Mouse (Mus musculus): ENCODE results near the gene Afmid.
"Not testable (repeated sequence)": the region's sequence is repeated elsewhere in the genome, so short reads cannot be mapped to it uniquely, and the experiment has no call there.

Afmid gene

GRCm38 (mm10) chr11:117825333-117826101 lies at the start of gene Afmid, which contains the start of gene Tk1:
Gene Afmid (plus strand): TSS chr11:117825924.
Gene Tk1 (minus strand): TSS chr11:117826092.
- DNase-seq, result peak; percentile 98

DNA sequence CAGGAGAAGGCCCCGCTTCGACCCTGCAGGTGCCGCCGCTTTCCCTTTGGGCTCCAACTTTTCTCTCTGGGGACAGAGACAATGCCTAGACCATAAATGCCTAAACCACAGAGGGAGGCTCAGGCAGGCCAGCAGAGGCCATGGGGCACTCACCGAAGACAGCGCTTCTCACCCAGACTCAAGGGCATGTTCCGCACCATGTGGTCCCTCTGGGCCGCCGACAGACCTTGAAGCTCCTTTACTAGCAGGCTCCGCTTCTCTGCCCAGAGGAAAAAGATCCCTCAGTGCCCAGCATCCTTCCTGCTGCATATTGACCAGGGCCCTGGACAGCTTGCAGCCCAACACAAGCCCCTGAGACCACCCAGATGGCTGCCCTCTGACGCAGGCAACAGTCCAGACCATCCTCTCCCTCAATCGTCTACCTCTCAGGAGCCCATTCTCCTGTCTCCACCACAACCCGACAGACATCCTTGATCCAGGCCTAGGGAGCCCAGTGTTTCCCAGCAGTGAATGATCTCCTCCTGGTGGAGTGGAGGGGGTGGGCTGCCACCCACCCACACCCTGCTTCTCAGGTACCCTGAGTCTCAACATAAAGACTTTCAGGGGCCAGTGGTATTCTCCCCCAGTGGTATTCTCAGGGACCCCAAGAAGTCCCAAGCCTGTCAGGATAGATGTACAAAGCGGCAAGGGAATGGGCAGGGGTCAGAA lies 49.5 kb upstream of the Afmid start:
- DNase-seq, result peak; percentile 91

- DNase-seq, result no peak
These were observed 48.6 kb upstream of the Afmid start for GRCm38 (mm10) chr11:117777111-117777510.

DNA sequence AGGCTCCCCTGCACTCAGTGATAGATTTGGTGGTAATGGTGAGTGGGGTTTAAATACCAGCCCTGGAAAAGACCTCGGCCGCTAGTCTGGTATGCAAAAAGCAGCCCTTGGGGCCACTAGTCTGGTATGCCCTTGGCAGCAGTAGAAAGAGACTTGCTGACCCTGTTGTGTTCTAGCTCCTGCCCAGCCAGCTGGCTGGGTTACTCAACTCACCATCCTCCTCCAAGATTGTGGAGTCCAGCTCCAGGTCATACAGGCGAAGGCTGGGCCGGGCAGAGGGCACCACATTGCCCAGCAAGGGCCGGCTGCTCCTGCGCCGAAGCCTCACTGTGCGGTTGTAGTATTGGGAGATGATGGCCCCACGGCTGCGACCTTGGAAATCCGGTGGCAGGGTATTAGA lies 47.7 kb upstream of the Afmid start:
- peak; percentile 92 for DNase-seq

GRCm38 (mm10) chr11:117778851-117779433 lies 46.8 kb upstream of the Afmid start:
- peak; percentile 96 for DNase-seq

DNA sequence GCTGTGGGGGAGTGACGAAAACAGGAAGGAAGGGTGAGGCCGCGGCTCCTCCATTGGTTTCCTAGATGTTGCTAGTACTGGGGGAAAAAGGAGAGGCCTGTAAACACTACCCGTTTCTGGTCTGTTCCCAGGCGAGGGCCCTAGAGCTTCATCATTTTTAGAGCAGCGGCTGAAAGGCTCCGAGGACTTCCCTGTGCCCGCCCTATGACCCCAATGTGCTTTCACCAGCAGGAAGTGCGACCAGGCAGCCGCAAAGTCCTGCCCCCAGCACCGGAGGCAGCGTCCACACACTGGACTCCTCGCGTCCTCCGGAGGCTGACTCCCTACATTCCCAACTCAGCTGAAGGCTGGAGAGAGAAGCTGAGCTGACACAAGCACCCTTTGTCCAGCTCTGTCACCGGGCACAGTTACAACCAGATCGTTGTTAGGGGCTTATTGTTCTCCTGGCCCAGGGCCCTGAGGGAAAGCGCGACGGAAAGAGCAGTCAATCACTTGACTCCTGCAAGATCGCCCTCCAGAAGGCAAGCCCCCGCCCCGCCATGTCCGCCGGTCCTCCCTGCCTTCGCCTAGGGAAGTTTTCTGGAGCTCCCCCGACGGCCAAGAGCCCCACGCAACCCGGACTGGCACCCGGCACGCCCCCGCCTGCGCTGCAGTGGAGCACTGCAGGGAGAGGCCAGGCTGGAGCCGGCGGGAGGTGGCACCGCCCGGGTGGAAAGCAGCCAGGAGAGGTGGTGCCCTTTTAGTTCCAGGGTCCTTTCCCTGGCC lies 46.1 kb upstream of the Afmid start:
- DNase-seq, result peak; percentile 99

DNA sequence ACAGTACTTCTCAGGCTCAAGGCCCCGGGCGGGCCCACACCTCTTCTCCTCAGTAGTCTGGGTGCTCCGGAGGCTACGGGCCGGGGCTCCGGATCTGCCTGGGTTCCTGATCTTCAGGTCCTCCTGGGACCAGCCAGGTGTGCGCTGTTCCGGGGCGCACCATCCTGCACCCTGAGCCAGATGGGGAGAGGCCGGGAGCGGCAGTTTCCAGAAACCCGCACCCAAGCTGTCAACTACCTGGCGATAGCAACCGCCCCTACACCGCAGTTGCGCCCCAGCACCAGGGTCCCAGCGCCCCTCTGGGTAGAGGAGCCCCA lies 45.6 kb upstream of the Afmid start:
- DNase-seq, result no peak

DNA sequence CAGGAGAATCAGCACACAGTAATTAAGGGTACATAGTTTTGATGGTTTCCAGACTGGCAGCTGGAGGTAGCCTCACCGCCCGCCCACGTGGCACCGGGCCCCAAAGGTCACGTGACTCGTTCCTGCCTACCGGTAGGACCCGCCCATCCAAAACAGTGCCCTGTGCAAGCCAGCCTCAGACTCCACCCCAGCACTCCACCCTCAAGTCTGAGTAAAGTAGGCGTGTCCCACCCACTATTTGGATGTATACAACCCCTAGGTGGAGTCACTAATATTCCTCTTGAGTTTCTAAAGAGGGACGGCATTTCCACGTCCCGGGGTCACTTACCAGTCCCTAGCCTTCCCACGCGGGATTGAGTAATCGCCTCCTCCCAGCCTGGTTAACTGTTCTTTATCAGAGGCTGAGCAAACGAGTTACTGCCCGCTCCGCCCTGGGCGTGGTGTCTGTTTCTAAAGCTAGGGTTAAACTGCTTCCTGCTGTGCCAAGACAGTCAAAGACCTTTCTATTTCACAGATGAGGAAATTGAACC lies 45.1 kb upstream of the Afmid start:
- DNase-seq, result peak; percentile 99

- DNase-seq, result peak; percentile 98
These were observed 44.4 kb upstream of the Afmid start for GRCm38 (mm10) chr11:117781199-117781821.

DNA sequence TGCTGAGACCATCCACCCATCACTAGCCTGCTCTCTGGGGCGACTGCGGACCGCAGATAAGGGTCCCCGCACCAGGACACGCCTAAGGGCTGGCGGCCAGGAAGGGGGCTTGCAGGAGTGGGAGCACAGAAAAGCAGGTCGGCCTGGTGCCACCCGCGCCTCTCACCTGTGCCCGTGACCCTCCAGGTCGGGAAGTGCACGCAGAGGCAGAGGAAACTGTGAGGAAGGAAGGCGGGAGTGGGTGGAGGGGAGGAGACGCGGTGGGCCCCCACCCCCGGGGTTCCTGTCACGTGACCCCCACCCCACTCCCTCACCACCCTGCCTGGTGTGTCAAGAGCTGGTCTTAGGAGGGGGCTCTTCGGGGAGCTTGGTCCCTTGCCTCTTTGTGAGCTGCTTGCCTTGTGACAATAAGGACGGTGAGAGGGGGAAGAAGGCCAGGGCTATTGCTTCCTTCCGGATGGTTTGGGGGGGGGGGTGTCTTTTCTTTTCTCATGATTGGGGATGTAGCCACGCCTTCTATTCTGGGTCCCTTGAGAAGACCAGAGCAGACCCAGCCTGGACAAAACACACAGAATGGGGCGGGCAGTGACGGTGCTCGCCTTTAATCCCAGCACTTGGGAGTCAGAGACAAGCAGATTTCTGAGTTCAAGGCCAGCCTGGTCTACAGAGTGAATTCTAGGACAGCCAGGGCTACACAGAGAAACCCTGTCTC lies 43.6 kb upstream of the Afmid start, which contains the start of the genes Tmc8 and Tmc6:
TSS of gene Tmc8 (plus strand) at position 84 of the 712 bp plus-strand sequence.
TSS of gene Tmc6 (minus strand) at position 206 of the 712 bp plus-strand sequence.
- peak; percentile 99 for DNase-seq

GRCm38 (mm10) chr11:117782705-117783034 lies 43.1 kb upstream of the Afmid start:
- DNase-seq, result no peak

DNA sequence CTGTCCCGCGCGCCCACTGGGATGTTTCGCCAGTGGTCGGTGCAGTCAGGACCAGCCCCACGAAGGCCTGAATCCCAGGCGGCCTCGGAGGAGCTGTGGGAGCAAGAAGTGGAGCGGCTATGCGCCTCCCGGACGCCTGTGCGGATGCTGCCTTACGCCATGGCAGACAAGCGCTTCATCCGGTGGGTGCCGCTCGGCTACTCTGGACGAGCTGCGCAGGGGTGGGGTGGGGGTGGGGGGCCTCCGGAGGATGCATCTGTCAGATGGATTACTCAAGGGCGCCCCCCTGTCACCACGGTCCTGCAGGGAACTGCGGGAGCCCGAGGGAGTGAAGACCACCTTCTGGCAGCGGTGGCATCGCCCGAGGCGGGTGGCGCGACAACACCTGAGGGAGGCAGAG lies 42.6 kb upstream of the Afmid start:
- peak; percentile 97 for DNase-seq

- peak; percentile 97 for DNase-seq
These were observed 41.9 kb upstream of the Afmid start for GRCm38 (mm10) chr11:117783683-117784309.

- DNase-seq, result peak; percentile 95
These were observed 39.4 kb upstream of the Afmid start for GRCm38 (mm10) chr11:117786294-117786693.

DNA sequence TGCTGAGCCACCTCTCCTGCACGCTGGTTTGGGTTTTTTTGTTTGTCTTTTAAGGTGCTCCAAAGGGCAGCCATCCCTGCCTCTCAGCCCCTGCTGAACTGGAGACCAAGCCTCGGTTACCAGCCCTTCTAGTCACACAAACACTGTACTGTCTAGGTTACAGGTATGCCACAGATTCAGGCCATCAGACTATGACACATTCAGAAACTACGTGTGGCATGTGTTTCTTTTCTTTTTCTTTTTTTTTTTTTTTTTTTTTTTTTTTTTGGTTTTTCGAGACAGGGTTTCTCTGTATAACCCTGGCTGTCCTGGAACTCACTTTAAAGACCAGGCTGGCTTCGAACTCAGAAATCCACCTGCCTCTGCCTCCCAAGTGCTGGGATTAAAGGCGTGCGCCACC lies 37.2 kb upstream of the Afmid start:
- not testable (repeated sequence) for DNase-seq

GRCm38 (mm10) chr11:117790286-117790685 lies 35.4 kb upstream of the Afmid start:
- peak; percentile 96 for DNase-seq

- DNase-seq, result peak; percentile 93
These were observed 34.9 kb upstream of the Afmid start for GRCm38 (mm10) chr11:117790703-117791440.

DNA sequence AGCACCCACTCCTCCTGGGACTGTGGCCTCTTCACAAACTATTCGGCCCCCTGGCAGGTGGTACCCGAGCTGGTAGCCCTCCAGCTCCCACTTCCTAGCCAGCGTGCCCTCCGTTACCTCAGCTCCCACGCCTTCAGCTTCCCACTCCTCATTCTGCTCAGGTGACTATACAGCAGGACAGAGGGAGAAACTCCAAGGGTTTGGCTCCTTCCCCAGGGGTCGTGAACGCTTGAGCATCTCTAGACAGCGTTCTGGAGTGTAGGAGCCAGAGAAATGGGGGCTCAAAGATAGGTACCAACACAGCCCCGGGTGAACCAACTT lies 34.3 kb upstream of the Afmid start:
- peak; percentile 90 for DNase-seq

GRCm38 (mm10) chr11:117792281-117792888 lies 33.3 kb upstream of the Afmid start:
- DNase-seq, result peak; percentile 96

GRCm38 (mm10) chr11:117794035-117794551 lies 31.6 kb upstream of the Afmid start:
- no peak for DNase-seq

Measured in heart, adult 11 months (tissue).